Mouse (Mus musculus): ENCODE results near the gene Sppl2c.
A peak's percentile ranks its signal among the peaks of the same experiment; 100 is the strongest.

Sppl2c gene

DNA sequence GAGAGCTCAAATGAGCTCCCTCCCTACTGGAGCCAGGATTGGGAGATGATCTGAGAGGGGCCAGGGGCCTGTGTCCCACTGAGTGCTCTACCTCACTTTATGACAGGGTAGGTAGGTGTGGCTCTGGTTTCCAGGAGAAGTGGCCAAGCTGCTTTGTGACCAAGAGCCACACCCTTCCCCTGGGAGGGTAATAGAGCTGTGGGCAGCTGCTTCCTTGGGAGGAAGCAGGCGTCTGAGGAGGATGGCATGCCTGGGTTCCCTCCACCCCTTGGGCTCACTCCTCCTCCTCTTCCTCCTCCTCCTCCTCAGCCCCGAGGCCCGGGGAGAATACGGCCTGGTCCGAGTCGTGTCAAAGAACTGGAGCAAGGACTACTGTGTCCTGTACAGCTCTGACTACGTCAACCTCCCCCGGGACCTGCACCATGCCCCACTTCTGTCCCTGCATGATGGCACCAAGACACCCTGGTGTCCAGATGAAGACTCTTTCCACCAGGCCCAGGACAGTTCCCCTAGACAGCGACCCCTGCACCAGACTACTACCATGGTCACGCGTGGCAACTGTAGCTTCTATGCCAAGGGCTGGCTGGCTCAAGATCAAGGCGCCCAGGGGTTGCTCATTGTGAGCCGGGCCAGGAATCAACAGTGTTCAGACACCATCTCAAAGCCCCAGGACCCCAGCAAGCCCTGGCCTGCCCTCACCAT, at the start of gene Sppl2c:
Gene Sppl2c (plus strand): TSS at position 193 of the 702 bp plus-strand sequence.
- DNase-seq, result peak in 1 of 2 experiments; percentile 36

DNA sequence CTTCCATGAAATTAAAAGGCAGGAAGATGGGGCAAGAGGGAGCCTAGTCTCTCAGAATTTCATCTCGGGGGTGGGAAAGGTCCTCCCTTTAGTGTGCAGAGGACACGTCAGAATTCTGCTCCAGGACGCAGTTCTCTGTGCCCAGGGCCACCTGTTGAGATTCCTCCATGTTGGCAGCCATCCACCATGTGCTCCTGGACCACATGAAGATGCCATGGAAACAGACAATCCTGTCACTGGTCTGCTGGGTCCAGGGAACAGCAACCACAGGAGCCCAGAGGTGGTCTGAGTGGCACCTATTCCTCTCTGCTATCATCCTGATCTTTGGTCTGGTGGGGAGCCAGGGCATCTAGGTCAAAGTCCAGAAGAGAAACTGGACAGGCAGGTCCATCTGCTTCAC, 47.2 kb upstream of the Sppl2c start:
- peak; percentile 72 to 77 for DNase-seq

DNA sequence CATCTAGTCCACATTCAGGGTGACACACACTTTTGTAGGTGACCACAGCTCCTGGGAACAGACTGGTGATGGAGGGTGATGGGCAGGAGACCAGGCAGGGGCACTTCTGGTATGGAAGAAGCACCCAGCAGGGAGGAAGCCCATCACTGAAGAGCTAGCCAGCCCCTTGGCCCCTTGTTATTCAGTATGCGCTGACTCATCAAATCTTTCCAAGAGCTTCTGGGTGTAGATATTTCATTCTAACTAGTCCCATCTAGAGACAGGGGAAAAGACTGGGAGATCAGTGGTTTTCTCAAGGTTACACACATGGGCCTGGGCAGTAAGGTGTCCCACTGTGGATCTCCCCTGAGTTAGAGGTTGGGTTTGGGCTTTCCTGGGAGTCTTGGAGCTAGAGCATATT, 41.2 kb upstream of the Sppl2c start:
- no peak for DNase-seq

DNA sequence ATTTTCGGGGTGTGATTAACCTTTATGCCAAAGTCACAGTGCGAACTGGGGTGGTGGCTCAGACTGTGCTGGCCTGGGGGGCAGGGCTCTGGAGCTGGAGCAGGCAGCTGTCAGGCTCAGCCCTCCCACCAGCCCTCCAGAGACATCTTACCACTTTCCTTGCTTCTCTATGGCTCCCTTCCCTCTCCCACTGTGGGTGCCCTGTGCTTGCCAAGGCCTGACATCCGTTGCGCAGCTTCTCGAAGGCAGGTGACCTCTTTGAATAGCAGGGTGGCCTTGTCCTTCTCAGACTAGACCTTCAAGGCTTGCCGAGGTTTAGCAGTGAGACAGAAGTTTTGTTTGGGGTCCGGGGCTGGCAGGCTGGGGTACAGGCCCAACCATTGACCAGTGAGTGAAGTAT, 37.3 kb upstream of the Sppl2c start:
- peak; percentile 77 to 81 for DNase-seq

DNA sequence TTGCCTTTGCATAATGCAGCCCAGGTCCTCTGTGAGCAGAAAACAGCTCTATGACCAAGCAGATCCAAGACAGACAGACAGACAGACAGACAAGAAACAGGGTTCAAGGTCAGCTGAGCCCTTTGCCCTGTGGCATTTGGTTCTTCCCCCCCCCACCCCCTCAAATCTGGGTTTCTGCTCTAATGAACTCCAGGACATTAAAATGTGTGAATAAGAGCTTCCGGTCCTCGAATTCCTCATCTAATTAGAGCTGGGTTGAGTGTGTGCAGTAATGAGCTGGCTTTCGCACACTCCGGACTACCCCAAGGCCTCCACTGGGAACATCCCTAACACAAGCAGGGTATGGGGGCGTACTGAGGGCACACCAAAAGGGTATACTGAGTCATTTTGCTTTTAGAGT, 35.2 kb upstream of the Sppl2c start:
- no peak for DNase-seq

DNA sequence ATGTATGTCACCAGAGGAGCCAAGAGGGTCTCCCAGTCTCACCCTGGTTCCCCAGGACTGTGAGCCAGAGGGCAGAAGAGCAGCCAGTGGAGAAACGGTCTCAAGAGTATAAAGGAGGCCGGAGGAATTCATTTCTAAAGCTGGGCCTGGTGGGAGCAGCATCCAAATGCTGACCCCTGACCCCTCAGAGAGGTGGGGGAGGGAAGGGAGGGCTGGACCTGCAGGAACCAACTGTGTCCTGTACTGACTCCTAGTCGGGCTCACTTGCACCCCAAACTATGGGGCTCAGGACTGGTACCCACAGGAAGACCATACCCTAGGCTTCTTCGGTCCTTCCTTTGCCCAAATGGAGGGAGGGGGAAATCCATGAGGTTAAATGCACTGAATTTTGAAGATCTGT, 31.8 kb upstream of the Sppl2c start:
- DNase-seq, result no peak

DNA sequence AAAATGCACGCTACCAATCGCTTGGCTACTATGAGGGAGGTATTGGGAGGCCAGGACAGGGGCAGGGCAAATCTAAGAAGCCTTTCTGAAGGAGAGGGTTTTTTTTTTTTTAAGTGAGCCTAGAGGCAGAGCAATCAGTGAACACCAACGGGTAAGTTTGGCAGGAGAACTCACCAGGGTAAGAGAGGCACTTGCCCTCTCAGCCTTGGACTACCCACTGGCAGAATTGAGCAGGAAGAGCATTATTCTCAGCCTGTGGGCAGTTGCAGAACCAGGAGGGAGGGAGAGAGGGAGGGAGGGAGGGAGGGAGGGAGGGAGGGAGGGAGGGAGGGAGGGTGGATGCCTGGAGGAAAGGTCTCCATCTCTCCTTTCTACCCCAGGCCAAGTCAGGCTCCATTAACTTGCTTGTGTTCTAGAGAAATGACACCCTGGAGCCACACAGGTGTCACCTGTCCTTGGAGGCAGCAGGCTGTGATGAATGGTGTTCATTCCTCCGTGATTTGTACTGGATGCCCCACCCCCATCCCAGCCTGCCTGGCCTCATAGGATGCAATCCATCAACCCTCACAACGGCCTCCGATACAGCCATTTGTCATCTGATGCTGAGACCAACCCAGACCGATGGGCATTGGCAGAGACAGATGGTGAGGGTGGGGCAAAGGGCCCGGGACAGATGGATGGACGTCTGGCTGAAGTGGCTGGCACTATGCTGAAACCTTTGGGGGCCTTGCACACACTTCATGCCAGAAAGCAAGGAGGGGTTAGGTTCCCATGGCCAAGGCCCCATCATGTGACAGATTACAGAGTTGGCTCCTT, 31.1 kb upstream of the Sppl2c start:
- peak; percentile 96 to 97 for DNase-seq

DNA sequence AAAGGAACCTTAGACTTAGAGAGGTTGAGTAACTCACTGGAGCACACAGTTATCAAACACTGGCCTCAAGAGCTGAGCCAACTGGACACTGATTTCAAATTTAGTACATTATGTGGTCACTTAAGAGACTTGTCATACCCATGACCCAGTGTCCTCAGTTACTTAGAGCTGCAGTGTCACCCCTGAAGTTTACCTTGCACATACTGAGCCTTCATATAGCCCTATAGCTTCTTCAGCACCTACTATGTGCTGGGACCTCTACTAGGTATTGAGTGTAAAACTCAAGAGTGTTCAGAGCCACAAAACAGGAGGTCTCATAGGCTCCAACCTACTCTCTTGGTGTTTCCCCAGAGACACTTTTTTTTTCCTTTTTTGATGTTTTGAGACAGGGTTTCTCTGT, 30.2 kb upstream of the Sppl2c start:
- DNase-seq, result no peak

DNA sequence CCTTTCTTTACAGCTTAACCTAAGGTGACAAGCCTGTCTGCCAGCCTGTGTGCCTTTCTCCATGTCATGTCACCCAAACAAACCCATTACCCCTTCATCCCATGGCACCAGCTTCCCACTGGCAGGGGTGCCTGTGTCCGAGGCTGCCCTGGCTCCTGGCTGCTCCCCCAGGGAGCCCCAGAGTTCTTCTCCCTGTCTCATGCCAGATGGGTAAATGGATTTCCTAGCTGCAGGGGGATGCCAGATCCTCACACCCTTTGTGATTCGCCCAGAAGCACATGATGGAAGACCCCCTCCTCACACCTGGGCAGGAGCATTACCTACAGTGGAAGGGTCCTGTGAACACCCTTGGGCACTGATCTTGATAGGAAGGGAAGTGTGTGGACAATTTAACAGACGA, 29.7 kb upstream of the Sppl2c start:
- no peak for DNase-seq

DNA sequence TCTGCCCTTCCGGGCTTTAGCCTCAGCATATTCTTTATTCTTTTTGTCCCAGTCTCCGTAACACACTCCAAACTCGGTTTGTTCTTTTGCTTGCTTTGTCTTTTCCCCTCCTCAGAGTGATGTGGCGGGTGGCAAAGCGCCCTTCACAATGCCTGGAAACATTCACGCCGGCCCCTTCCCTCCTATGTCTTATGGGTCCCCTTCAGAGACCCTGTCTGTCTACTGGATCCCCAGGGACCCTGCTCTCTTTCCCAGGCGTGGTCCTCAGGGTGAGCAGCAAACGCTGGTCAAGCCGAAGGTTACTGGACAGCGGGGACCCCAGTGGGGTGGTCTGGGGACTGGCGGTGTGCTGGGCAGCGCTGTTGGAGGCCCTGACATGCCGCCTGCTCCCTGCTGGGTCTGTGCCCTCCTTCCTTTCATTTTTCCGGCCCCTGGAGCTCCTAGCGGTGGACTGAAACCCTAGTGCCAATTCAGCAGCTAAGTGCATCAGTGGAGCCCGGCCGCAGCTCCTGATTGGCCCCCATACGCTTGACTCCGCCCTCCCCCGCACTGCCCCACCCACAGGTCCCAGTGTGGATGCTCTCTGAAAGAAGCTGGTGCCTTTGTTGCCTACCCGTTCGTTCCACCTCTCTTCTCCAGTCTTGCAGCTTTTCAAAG, 28.4 kb upstream of the Sppl2c start:
- peak; percentile 91 for DNase-seq

DNA sequence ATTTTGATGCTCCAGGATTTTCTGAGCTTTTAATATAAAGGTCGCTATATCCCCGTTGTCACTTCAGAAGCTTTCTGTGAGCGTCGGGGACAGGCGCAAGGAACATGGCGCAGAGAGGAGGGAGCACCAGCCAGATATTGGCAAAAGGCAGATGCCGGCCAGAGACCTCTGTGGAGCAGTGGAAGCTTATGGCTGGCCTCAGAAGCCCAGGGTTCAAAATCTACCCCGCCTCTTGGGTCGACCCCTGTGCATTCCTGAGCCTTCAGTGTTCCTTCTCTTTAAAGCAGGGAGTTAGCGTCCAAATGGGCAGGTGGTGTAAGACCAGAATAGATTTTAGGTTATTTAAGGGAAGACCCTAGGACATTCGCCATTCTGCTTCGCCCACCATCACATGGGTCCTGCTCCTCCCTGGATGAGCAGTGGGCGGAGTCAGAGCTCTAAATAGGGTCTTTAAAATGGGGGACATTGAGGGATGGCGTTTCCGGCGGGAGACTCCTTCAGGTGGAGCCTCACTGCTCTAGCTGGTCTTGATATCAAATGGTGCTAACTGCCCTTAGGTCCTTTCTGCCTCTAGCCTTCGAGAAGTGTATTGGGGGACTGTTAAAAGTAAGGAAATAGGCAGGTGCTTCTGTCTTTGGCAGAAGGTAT, 27.7 kb upstream of the Sppl2c start:
- no peak for DNase-seq

DNA sequence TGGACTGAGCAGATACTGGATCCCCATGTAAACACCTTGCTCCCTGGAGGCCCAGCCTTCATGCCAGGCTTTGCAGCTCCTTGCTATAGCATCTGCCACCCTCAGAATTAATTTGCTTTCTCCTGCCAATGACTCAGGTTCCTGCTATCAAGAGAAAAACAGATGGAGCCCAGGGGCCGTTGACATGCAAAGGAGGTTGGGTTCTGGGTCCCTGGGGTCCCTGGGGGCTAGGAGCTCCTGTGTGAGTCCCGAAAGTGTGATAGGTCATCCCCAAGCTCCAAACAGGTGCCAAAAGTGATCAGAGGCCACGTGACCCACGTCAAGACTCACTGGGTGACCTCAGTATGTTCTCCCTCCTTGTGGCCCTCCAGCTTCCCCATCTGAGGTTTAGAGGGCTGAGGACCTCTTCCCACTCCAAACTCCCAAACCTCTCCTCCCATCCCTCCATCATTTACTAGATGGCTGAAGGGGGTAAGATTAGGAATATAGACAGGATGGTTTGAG, 26.3 kb upstream of the Sppl2c start:
- DNase-seq, result no peak

DNA sequence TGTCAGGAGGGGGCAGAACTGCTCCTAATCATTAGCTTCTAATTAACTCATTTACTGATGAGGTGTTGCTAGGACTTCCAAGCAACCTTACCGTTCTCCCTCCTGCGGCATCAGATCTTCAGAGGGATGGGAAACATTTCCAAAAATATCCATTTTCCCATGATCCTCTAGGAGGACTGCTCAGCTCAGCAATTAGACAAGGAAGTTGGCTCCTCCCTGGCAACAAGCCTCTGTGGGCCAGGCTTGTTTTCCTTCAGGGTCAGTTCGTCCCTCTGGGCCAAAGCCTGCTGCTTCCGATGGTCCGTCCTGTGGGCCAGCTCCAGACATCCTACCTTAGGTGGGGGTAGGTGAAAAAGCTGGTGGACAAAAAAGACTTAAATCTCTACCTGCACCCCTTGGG, 25.0 kb upstream of the Sppl2c start:
- no peak for DNase-seq

DNA sequence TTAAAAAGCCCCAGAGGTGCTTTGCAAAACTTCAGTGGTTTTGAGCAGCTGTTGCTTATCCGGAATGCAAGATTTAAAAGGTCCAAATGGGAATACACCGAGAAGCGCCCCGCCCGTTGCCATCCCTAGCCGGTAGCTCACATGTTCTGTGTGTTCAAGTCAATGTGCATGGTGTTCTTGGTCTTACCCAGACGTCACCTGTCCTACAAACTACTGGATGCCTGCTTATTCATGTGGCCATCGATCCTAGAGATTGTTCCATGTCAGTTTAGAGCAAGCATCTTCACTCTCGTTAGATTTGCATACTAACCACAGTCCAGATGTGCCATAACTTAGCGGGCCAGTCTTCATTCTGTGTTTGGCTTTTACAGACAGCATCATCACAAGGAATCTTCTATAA, 21.9 kb upstream of the Sppl2c start:
- no peak for DNase-seq

DNA sequence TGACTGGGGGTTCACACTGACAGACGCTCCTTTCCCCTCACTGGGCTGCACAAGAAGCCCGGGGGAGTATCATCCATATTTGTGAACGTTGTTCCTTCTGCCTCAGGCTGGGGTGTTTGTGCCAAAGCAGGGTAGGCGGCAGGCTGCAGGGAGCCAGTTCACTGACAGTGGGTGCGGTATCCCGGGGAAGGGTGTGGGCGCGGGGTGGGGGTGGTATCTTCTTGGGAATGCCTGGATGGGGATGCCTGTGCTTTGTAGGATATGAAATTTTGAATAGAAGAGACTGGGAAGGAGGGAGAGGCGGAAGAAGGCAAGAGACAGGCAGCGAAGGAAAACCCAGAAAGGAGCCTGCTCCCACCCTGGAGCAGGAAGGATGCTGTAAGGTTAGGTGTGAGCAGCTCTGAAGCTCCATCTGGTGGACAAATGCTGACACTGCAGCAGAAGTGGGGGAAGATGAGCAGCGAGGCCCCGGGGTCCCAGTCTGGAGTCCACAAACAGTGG, 14.8 kb upstream of the Sppl2c start:
- peak; percentile 90 to 92 for DNase-seq

DNA sequence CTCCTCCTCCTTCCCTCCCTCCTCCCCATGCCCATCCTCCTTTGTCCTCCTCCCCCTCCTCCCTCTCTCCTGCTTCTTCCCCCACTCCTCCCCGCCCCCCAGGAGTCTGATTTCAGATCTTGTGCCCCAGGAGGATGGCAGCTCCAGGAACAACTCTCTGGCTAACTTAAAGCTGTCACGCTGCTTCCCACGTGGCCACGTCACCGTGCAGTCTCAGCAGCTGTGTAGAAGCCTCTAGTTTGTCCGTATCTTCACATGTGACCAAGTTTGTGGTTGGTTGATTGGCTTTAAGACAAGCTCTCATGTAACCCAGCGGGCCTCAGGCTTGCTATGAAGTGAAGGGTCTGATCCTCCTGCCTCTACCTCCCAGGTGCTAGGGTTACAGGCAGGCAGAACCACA, 7.2 kb upstream of the Sppl2c start:
- peak in 1 of 2 experiments; percentile 32 for DNase-seq

DNA sequence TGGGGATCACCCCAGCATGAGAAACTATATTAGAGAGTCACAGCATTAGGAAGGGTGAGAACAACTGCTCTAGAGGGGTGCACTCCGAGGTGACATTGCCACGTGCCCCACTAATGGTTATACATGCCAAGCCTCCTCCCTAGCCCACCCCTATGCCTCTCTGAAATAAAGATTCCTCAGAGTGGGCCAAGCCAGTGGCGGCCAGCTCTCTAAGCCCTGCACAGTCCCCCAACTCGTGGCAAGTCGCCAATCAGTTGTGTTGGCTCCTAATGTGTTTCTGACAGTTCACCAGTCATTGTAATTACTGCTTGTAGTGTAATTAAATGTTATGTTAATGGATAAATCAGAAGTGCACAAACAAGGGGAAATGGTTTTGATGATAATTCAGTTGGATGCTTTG, 6.3 kb upstream of the Sppl2c start:
- DNase-seq, result peak; percentile 53 to 71

DNA sequence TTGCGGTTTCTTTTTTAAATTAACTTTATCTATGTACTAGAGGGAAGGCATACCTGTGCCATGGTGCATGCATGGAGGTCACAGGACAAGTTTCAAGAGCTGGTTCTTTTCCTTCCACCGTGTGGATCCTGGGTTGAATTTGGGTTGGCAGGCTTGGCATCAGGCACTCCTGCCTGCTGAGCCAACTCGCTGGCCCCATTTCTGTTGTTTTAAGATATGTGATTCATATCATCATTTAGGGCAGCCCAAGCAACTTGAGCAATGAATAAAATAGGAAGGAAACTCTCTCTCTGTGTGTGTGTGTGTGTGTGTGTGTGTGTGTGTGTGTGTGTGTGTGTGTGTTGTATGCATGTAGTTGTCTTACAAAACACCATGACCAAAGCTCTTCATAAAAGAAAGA, 4.0 kb upstream of the Sppl2c start:
- peak; percentile 32 to 59 for DNase-seq

DNA sequence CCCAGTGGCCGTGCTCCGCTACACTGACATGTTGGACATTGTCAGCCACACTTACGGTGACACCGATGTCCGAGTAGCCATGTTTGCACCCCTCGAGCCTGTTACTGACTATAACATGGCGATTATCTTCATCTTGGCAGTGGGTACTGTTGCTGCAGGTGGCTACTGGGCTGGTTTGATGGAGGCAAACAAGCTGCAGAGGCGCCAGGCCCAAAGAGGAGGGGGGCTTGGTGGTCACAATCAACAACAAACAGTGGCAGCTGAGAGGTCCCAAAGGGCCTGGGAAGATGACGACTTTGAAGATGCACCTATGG, 667 bp downstream of the Sppl2c start:
- DNase-seq, result no peak

DNA sequence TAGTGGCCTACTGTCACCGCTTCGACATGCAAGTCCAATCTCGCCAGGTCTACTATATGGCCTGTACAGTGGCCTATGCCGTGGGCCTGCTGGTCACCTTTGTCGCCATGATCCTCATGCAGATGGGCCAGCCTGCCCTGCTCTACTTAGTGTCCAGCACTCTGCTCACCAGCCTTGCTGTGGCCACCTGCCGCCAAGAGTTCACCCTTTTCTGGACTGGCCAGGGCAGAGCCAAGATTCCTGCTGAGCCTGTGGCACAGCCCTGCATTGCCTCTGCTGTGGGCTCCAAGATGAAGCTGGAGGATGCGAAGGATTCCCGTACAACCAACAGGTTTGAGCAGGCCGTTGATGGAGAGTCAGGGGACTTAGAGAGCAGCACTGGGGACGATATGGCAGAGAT, 1.6 kb downstream of the Sppl2c start:
- DNase-seq, result peak; percentile 27 to 51

DNA sequence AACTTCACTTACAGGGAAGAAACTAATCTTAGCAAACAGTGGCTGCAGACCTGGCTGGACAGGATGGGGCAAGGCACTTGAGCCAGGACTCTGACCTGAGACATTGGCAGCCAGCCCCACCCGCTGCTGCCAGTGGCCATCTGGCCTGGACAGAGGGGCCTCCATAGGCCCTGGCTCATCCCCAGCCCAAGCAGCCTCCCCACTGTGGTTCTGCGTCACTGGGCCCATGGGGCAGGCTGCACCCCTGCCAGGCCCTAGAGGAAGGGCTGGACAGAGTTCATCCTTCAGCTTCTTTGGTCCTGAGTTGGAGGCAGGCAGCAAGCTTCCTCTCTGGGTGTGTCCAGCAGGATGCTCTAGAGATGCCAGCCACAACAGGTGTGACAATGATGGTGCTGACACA, 3.9 kb downstream of the Sppl2c start:
- DNase-seq, result peak; percentile 91 to 93

DNA sequence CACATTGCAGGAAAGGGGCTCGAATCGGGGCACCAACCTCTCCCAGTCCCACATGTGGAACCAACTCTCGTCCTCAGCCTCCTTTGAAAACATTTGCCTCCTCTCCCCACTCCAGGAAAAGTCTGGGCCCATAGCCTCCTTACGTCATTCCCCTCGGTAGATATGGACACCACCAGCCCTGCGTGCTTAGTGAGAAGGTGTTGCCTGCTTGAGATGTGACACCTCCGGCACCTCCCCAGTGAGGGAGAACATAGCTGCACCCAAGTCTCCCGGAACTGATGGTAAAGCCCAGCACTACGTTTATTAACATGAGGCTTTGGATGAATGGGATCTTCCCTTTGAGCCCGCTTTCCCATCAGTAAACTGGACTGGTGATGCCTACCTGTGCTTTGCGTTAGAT, 9.3 kb downstream of the Sppl2c start:
- DNase-seq, result no peak

DNA sequence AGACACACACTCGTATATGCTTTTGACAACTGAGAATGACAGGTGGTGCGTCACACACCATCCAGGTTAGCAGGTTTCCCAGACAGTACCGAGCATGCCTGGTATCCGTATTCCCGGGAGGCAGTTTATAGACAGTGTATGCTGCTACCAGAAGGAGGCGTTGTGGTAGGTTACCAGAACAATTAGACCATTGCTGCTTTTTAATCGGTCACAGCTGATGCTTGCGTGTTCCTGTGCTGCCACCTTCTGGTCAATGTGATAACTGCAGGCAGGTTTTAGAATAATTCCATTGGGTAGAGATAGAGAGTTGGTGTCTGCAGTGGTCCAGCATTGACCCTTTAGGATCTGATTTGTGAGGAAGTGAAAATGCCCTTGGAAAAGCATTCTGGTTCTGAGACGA, 9.7 kb downstream of the Sppl2c start:
- peak; percentile 98 to 99 for DNase-seq
